8 mouse cellular contexts compared by ENCODE assay signal in the genomic region with DNA sequence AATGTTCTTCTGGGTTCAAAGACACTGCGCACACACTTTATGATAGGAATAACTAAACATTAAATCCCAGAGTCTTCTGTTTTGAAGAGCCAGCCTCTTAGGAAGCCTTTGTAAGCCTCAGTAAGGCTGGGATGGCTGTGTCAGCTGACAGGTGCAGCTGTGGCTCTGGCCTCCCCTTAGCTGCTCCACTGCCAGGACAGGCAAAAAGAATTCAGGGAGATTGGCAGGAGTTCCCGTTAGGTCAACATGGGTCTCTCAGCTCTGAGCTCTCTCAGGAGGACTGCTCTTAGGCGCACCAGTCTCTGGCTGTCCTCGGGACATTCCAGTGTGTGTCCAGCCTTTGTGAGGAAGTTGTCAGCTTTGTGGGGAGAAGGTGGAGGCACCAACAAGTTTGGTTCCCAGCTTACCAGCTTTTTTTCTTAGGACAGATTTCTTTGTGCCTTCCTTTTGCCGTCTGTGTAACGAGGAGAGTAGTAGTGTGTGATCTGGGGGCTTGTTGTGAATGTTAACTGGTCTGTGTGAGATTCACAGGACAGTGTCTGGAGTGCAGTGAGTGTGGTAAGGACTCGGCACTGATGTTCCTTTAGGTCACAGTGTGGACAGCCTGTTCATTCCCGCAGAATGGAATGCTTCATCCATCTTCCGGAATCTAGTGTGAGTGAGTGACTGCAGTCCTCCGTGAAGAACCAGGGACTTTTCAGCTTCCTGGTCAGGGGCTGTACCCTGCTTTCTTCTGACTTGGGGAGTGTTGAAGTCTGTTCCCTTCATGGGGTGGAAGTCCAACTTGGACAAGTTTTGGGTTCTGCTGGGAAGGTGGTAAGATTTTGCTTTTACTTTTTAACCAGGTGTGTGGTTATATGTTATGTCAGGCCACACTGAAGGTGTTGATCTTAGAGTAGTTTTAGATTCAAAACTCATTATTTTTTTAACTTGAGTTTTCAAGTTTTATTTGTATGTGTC. TPM values are rescaled to one million over a fixed set of nuclear protein-coding genes. Genes with fewer than 3 reads are reported as not detected.
A peak's percentile ranks its signal among the peaks of the same experiment; 100 is the strongest.
DNase-seq lines count a peak whose midpoint lies in the region; ATAC-seq and TF ChIP-seq lines count a peak whose summit lies in the region.

No protein-coding gene starts in this region.

- no peak overlapping the region for H3K4me2 ChIP-seq in kidney, postnatal 0 days (ENCODE audit: low read length)

- no peaks in the 10 kb centered on the region for H3K36me3 ChIP-seq in kidney, adult 2 months (ENCODE audit: control insufficient read depth, insufficient read depth, low read length)
- H3K36me3 ChIP-seq in kidney, postnatal 0 days (ENCODE audit: insufficient read depth, low read length), result no peaks in the 10 kb centered on the region

- H3K4me1 ChIP-seq in kidney, adult 2 months (ENCODE audit: control insufficient read depth, insufficient read depth, low read length), result peaks cover 44% of the 10 kb centered on the region
- H3K4me1 ChIP-seq in kidney, postnatal 0 days (replicated peaks; ENCODE audit: insufficient read depth, low read length), result peaks cover 54% of the 10 kb centered on the region

- no peak overlapping the region for H3K9ac ChIP-seq in kidney, postnatal 0 days (ENCODE audit: low read depth, low read length)

- ATAC-seq in kidney, postnatal 0 days (replicated peaks; ENCODE audit: low FRiP score, low read depth), result no peak
- ATAC-seq in inflammation-experienced regulatory T-cells, adult 6 months, result no peak

- peak overlapping the region; percentile 84 for H3K27ac ChIP-seq in kidney, adult 2 months (ENCODE audit: insufficient read depth, low read depth, low read length)
- H3K27ac ChIP-seq in kidney, postnatal 0 days, result peak overlapping the region; percentile 80; the same call in 1 of the 2 replicates

- 31% methylated on average over 10 of the region's 10 CpGs for WGBS in kidney, adult 2 months
- 31% methylated on average over 10 of the region's 10 CpGs for WGBS in kidney, postnatal 0 days

- DNase-seq in kidney, adult 2 months, result peak; percentile 79
- DNase-seq in kidney, adult 11 months, result no peak
- DNase-seq in heart, adult 8-10 months (ENCODE audit: low spot score), result peak; percentile 63
- no peak for DNase-seq in kidney, postnatal 0 days (ENCODE audit: low spot score)
- peak; percentile 43 for DNase-seq in mesoderm, embryonic 11.5 days (ENCODE audit: low read depth, low spot score)
- no peak for DNase-seq in frontal cortex, adult 2 months (ENCODE audit: extremely low spot score in 1 of 2, low spot score in 1 of 2)
- DNase-seq in layer of hippocampus, postnatal 25 days (ENCODE audit: extremely low spot score in 1 of 2, low spot score in 1 of 2), result no peak

- TF ChIP-seq POLR2A in kidney, adult 2 months (IDR thresholded peaks at IDR 0.05; ENCODE audit: low read depth, low read length), result no peak

- no peaks in the 10 kb centered on the region for H3K27me3 ChIP-seq in kidney, adult 2 months (replicated peaks; ENCODE audit: control insufficient read depth, insufficient read depth, low read length)
- H3K27me3 ChIP-seq in kidney, postnatal 0 days (ENCODE audit: insufficient read depth, low read length), result no peaks in the 10 kb centered on the region

- no peak overlapping the region for H3K4me3 ChIP-seq in kidney, adult 2 months (ENCODE audit: insufficient read depth, low read depth, low read length)
- no peak overlapping the region for H3K4me3 ChIP-seq in kidney, postnatal 0 days (replicated peaks; ENCODE audit: low read depth, low read length)

- no peaks in the 10 kb centered on the region for H3K9me3 ChIP-seq in kidney, postnatal 0 days (replicated peaks; ENCODE audit: low read length)

- no peak for TF ChIP-seq CTCF in kidney, adult 2 months (conservative IDR thresholded peaks at IDR 0.05; ENCODE audit: insufficient read depth, insufficient read length, low read depth, low read length)
- TF ChIP-seq CTCF in kidney, postnatal 0 days (IDR thresholded peaks at IDR 0.05; ENCODE audit: low read depth), result no peak

RNA-seq across cellular contexts. Expression of a gene that starts 12.9 kb away (rescaled TPM):
- 16.3 and 20.0 TPM in 2 replicates for polyA plus RNA-seq in kidney, adult 2 months (2012; rRNA removed)
- 10 to 100 TPM; 15.1 to 20.0 (median 15.4) TPM for total RNA-seq in heart, adult 8-10 months (2022)
- 25.2 and 26.0 TPM in 2 replicates for polyA plus RNA-seq in kidney, postnatal 0 days (2015; fragmentation: Nextera tagmentation; extraction: Ambion mirVana)
- 12.4 and 14.5 TPM in 2 replicates for polyA plus RNA-seq in frontal cortex, adult 2 months (2012; rRNA removed)
- total RNA-seq in layer of hippocampus, postnatal 25 days (2021), result 10 to 100 TPM; 20.2 to 24.7 TPM
- polyA plus RNA-seq in inflammation-experienced regulatory T-cells, adult 6 months (2017; shearing (Covaris generic)), result 10 to 100 TPM; 13.2 to 20.4 (median 15.1) TPM

Comparison
In these comparisons a context has a peak if more than half of its experiments do, and no peak if none do; other contexts are left out.
1. DNase-seq: peak in kidney, adult 2 months (single experiment), heart, adult 8-10 months (single experiment) and mesoderm, embryonic 11.5 days (single experiment); none in kidney, adult 11 months (single experiment), kidney, postnatal 0 days (single experiment), frontal cortex, adult 2 months (0 of 2) and layer of hippocampus, postnatal 25 days (0 of 2).